Mouse (Mus musculus) bone marrow, adult 2 months (tissue): ENCODE measurements around the gene Cacng2.

Experiments used
- CTCF ChIP-seq: fragments of 200-500 bp; IDR thresholded peaks from 2 replicates; pipeline ENCODE4 v1.5.1; 2011; ENCODE audit warnings: low read length, control low read depth; ENCODE audit not compliant: control insufficient read depth, insufficient read depth
- POLR2A ChIP-seq: fragments of 200-500 bp; IDR thresholded peaks from 2 replicates; pipeline ENCODE4 v1.6.1; 2011; ENCODE audit warnings: low read depth, mild to moderate bottlenecking, control low read depth, low read length, borderline replicate concordance; ENCODE audit not compliant: control insufficient read depth

GRCm38 (mm10) chr15:77974165-77974841 is 145.5 kb downstream of the Cacng2 start:
- TF ChIP-seq POLR2A (no peak), CTCF (no peak)
